13 mouse cellular contexts compared by ENCODE assay signal in the genomic region with DNA sequence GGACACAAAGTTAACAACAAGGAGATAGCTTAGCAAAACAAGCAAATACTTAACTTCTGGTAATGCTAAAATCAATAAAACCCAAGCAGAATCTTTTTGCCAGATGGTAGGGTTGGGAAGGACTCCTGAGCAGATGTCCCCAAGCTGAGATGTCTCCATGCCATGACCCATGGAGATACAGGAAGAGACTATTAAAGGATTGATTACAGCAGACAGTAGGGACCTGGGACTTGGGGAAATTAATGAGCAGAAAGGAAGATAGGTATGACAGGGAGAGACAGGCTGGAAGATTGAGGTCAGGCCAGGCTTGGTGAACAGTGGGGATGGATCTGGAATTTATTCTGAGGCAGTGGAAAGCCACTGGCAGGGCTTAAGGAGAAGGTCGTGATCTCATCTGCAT.
"Had no signal": no experiment of that assay in that cellular context is flagged by ENCODE, and none has a peak within 500 bp of the region (broad histone marks: within the 10 kb centered on the region; RNA-seq: fewer than 3 reads in every experiment).

No protein-coding gene starts in this region.

- DNase-seq: lung, adult 2 months; lung, postnatal 14 days; lung, postnatal 36 days; right cerebral cortex, adult 18-20 months; right cerebral cortex, postnatal 25 days; right cerebral cortex, postnatal 4 days; spleen, adult 18-20 months; thymus, adult 18-20 months; thymus, postnatal 14 days; thymus, postnatal 36 days had no signal

- ATAC-seq: lung, postnatal 0 days; midbrain, embryonic 13.5 days; midbrain, embryonic 15.5 days had no signal
